Mouse (Mus musculus): ENCODE measurements at regions not wholly inside any gene's neighbourhood (a gene's known extent, or its start where the extent isn't known, plus 50 kb on each side); places are given as distances from the start of the nearest gene placed in this dataset.
"Not testable (repeated sequence)": the region's sequence is repeated elsewhere in the genome, so short reads cannot be mapped to it uniquely, and the experiment has no call there.

DNA sequence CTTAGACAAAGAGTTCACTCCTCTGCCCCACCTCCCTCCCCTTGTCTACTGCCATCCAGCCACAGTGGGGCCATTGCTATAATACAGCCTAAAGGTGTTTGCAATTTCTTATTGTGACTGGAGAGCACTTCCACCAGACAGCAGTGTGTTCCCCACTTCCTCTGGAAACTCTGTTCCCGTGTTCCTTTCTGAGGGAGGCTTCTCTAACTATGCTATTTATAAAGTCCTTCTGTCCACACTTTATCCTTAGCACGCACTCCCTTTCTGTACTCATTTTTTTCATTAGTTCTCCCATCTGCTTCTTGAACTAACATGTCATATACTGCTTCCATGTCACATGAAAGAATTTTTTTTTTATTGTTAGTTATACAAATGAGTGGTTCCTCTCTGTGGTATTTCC lies 52.0 kb upstream of the 4930432M17Rik start:
- no peak for DNase-seq

DNA sequence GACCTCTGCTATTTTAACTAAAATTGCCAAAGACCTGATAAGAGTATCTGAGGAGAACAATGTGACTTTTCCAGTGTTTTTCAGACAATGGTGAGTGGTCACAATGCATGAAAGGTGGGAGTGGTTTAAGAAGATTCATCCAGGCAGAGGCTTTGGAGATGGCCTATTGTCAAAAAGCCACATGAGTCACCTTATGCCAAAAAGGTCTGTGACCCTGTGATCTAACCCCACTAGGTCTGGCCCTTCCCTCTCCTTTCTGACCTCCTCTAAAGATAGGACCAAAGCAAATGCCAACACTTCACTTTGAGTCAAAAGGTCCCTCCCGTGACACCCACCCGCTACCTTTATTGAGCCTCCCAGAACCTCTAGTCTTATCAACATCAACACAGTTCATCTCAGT lies 52.4 kb upstream of the 4930432M17Rik start:
- no peak for DNase-seq

DNA sequence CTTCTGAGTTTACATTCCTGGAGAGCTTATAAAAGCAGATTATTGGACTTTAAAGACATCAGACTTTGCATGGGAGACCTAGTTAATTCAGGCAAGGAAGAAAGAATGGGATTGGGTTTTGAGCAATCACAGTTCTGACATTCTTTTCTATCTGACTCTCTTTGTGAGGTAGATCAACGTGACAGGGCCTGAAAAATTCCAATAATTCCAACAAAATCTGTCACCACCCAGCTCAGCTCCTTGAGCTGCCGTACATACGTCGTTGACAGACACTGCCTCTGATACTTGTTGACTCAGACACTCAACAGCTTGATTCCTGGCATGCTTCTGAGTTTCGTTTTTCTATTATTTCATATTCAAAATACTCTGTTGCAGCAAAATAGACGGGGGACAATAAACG lies 53.2 kb upstream of the 4930432M17Rik start:
- DNase-seq, result no peak

DNA sequence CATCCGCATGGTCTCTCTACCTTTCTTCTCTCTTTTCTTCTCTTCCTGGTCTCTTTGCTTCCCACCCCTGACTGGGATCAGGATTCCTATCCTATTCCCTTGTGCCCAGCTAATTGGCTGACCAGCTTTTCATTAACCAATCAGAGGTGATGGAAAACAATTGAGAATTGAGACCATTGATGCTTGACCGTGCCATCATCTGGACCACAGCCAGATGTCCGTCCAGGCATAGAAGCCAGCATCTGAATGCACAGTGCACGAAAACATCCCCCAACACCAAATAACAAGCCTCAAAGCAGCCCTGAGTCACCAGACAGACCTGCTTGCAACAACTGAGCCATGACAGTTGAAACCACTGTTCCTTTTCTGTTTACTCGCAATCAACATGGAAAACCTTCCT lies 54.5 kb upstream of the 4930432M17Rik start:
- DNase-seq, result no peak

DNA sequence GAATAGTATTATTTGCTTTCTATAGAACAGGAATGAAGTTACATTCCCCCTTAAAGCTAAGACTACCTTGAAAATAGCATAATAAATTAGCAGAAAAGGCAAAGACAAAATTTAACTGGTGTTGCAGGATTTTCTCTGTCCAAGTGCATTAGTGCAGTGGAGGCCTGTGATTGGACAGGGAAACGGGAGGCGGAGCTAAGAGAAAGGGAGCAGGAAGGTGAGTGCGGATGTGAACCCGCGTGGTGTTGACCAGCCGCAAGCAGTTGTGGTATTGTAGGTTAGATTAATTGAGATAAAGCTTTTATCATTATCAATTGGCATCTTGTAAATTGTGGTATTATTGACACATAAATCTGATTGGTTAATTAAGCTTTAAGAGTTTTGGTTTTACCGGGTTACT lies 55.8 kb upstream of the 4930432M17Rik start:
- no peak for DNase-seq

DNA sequence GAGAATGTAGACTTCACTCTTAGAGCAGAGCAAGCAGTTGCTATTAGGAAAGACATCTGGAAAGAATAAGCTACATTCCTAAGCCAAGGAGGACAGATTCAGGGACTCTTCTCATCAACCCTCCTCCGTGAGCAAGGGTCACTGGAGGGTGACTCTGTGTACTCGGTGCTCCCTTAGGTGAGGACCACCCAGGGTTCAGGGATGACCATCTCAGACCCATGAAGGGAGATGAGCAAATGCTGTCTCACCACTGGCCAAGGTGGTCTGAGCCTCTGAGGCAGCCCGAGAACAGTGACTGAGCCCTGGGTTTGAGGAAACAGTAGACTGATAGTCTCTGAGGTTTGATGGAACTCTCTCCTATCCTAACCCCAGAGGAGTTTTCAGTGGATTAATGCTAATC lies 57.3 kb upstream of the 4930432M17Rik start:
- no peak for DNase-seq

DNA sequence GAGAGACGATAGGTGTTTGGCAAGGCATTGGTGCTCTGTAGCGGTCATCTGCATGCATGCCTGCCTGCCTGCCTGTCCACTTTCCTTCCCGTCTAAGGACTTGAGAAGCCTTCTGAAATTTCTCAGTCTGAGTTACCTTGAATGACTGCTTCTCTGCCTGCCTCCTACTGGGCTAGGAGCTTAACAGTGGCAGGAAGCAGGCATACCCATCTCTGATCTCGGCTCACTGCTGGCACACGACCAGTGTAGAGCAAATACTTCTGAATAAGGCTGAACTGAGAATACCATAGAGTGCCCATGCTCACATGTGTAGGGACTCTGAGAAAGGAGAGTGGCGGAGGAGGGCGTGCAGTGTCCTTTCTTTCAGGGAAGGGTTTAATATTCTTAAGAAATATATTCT lies 60.7 kb upstream of the 4930432M17Rik start:
- no peak for DNase-seq

DNA sequence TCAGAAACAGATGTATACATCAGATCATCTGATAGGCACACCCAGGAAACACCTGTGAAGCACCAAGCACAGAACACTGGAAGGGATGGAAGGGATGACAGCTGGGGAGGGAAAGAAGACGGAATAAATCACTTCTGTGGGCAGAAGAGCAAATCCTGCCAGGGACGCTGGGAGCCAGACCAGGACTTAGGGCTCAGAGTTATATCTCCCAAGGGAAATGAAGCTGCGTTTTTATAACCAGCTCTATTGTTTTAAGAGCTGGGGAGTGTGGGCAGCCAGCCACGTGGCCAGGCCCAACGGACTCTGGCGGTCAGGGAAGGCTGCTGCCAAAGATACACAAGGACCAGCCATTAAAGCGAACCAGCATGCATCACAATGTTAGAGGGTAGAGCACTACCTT lies 61.5 kb upstream of the 4930432M17Rik start:
- no peak for DNase-seq

DNA sequence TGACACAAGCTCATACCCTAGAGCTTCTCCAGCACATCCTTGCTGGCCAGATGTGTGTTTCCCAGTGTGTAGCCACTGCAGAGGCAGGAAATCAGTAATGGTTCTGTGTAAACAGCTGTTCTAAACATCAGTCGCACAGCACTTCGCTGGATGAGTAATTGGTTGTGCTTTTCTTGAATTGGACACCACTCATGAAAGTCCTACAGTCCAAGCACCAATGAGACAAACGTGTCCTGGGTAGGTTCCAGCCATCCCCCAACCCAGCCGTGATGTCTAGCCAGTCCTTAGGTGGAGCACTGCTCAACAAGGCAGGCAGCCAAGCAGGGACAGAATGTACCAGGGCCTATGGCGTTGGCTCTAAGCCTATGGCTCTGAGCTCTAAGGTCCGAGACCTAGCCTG lies 65.8 kb upstream of the 4930432M17Rik start:
- DNase-seq, result no peak

DNA sequence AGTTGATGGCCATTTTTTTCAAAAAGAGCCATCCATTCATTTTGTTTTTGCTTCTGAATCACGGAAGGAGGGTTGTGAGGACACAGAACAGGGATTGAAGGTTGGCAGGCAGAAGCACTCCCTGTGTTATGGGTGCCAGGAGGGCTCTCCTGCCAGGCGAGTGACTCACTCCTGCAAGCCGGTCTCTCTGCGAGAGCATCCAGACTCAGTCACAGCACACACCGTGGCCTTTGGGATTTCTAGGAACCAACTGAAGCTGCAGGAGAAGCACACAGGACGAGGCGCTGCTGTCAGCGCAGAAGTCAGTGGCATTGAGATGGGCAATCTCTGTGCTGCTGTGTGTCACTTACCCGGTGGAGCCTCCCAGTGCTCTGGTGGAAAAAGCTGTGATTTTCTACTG lies 66.5 kb upstream of the 4930432M17Rik start:
- peak; percentile 5 for DNase-seq

DNA sequence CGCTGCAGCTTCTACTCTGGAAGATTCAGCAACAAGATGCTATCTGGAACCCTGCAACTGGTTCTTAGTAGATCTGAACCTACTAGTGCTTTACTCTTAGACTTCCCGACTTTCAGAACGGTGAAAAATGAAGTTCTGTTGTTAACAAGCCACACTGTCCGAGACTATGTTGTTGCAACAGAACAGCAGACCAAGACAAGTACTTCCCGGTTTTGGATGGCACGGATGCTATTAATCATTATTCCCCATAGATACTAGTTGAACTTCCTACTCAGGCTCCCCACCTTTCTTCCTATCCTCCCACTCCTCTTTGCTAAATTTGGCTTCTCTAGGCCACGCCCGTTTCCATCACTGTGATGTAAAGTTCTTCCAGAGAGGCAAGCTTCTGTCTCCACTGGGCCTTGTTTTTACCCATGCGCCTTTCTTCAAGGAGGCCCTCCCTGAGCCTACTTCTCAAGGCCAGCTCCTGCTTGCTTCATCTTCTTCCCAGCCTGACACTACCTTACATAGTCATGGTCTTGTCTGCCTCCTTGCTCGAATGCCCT lies 67.7 kb upstream of the 4930432M17Rik start:
- no peak for DNase-seq

DNA sequence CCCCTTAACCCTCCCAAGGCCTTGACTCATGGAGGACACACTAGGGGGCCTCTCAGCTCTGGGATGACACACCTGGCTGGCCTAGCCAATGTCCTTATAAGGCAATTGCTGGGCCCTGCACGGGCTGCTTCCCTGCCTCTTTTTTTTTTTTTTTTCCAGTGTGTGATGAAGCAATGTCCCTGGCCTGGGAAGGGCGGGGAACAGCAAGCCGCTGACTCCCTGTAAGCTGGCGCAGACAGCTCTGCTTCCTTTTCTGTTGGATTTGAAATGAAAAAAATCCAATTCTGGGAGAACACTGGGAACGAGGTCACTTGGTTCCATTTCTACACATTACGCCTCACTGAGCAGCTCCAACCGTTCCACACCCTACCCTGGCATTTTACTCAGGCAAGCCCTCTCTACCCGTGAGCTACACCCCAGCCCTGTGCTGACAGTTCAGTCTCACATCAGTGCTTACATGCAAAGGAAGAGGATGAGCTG lies 68.4 kb upstream of the 4930432M17Rik start:
- DNase-seq, result no peak

DNA sequence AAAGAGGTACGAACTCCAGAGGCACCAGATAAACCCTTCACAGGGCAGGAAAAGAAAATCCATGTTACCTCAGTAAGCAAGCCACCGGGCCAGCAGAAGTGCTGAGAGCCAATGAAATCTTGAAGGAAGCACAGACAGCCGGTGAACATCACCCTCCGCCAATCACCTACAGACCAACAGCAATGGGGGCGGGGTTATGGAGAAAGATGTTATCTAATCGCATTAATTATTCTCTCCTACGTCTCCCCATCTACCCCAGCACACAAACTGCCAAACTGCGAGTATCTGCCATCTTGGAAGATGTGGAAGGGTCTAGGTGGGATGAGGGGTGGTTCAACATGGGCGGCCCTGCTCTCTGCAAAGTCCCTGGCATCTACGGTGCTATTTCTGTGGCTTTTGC lies 68.6 kb upstream of the Slc44a3 start:
- no peak for DNase-seq

DNA sequence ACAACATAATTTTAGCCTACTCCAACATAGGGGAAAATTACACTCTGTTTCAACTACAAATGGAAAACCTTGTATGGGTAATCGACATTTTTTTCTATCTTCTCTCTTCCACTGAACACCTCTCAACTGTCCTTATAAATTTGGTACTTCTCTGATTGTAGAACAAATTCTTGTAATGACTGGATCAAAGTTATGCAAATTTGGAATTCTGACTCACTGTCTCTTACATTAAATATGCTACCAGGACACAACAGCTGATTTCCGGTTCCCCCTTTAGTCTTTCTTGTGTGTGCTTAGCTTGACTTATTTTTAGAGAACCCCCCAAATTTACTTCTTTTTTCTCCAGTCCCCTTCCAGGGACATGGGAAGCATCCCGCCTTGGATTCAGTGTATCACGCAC lies 68.2 kb upstream of the Slc44a3 start:
- no peak for DNase-seq

DNA sequence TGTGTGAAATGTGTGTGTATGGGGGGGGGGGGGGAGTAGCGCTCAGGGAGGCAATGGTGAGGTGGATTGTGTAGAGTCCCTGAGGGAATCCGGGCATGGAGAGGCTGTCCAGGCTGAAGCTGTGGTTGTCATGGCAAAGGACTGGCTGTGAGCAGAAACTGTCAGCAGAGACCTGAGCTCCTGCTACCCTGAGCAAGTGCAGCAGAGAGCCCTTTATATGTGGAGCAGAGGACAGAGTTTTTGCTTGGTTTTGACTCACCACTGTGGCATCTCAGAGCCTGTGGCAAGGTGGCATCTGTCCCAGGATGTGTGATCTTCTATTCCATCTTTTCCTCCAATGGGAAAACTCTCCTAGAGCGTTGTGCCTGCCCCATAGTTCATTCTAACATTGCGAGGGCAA lies 65.8 kb upstream of the Slc44a3 start:
- DNase-seq, result no peak

DNA sequence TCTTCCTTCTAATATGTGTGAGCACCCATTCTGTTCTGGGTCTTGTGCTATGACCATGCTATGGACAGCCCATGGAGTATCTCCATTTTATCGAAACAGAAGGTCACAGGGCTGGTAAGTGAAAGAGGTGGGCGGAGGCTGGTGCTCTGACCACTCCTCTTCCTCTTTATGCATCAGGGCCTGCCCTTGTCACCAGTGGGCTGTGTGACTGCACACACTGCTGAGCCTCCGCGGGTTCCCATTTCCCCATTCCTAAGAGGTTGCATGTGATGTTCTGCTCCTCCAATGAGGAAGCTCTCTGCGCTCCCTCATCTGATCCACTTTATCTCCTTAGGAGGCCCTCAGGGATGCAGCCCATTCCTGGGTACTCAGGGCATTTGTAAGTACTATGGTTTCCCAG lies 65.0 kb upstream of the Slc44a3 start:
- DNase-seq, result no peak

DNA sequence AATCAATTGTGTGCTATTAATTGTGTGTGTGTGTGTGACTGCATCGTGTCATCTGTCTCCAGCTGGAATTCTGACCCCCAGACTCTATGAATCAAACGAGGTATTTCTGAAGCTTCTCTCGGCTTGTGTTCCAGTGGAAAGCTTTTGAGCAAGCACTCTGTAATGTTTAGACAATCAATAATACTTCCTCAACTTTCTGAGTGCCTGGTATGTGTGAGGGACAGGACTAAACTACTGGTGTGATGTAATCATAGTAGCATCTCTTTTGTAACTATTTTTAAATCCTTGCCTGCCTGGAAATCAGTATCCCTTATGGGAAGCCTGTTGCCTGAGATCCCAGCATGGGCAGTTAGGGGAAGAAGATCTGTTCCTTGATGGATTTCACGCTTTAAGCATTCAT lies 62.4 kb upstream of the Slc44a3 start:
- DNase-seq, result no peak

DNA sequence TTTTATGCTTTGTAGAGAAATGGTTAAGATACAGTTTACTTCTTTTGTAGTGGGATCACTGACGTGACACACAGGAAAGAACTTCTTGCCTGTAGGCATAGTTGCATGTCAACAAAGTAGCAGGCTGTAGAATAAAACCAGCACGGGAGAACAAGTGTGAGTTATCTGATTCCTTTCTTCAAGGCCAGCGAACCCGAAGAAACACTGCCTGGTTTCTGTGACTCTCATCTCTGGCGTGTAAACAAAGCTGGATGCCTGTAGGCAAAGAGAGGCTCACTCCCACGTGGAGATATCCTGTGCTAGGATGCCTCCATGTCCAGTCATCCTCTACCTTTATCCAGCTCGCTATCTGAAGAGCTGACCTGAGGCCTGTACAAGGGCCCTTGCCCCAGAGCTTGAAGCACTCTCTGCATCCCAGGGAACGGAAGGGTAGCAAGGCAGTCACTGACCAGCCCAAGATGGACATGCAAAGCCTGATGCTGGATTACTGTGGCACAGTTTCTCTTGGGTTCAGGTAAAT lies 61.5 kb upstream of the Slc44a3 start:
- DNase-seq, result no peak

DNA sequence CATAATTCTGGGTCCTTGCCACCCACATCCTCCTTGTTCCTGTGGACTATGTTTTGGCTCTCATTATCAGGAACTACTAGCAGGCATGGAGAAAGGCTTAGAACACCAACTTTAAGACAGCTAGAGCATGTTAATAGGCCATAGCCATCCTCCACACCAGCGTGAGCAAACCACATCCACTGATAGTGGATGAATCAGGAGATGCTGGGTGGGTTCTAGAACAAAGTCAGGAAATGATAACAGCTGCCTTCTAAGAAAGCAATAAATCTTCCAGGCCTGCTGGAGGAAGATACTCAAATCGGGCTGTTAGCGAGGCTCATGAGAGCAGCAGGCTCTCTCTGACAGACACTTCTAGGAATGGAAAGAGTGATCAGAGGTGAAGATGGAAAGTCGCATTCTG lies 60.9 kb upstream of the Slc44a3 start:
- DNase-seq, result no peak

DNA sequence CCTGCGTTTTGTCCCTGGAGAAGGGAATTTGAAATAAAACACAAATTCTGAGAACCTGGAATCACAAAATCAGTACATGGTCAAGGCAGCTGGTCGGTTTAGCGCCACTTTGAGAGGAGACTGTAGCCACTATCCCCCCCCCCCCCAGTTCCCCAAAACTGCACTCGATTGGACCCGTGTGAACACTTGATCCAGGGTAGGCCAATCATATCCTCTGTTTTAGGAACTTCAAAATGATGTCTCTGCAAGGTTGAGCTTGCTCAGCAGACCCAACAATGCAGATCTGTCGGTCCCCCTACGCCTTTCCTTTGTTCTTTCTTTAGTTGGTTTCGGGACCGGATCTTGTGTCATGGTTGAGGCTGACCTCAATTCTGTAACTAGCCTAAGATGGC lies 57.3 kb upstream of the Slc44a3 start:
- DNase-seq, result no peak

DNA sequence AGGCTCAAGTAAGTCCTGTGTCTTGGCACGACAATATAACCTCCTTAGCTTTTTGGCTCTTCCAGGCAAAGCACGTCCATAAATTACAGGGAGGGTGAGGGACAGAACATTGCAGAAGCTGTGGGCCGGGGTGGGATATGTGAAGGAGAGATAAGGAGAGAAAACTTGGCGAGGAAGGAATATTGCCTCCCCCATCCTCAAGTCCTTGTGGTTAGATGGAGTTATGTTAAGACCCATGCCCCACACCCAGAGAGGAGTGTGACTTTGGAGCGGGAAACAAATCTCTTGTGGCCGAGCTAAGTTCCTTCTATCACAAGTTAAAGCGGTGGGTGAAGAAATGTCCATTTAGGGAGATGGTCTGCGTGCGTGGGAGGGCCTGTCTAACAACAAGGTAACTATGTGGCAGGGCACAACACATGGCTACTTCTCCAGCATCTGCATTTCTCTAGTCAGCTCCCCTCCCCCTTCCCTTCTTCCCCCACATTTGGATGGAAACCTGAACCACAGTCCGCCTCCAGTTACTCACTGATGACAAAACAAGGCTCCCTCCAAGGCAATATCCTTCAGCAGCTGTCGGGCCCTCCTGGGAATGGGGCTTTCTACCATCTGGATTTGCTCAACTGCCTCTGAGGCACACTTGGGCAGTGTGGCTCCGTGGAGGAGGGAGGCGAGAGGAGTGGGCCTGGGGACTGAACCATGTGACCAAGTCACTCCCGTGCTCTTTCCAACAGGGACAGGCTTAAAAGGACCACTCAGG lies 56.7 kb upstream of the Slc44a3 start:
- no peak for DNase-seq

DNA sequence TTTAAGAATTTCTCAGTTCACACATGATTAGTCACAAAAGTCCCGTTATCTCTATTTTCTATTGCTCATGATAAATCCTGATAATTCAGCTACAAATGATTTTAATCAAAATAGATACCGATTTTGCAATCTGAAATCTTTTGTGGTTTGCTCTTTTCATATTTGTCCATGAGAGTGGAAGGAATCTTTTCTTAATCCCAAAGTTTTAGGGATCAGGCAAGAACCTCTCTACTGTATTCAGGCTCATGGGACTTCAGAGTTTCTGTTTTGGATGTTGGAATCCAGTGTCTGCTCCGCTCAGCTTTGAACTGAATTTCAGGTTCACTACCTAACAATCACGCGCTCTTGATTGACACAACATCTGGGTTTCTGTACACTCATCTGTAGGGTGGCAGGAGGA lies 53.1 kb upstream of the Slc44a3 start:
- DNase-seq, result no peak

DNA sequence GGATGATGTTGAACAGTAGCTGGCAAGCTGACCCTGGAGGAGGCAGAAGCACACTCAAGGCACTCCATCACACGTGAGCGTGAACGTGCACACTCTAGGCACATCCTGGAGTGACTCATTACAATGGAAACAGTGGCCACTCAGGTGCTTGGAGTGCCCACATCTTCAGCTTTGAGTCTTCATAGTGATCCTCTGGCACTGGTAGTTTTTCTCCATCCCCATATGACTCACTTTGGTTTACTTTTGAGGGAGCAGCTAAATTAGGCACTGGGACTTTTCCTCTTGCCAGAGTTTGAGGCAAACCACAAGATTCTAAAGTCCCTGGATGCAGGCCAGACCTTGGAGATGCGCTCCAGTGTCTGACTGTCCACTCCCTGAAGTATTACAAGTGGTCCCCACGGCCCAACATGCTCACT lies 52.5 kb upstream of the Slc44a3 start:
- no peak for DNase-seq

DNA sequence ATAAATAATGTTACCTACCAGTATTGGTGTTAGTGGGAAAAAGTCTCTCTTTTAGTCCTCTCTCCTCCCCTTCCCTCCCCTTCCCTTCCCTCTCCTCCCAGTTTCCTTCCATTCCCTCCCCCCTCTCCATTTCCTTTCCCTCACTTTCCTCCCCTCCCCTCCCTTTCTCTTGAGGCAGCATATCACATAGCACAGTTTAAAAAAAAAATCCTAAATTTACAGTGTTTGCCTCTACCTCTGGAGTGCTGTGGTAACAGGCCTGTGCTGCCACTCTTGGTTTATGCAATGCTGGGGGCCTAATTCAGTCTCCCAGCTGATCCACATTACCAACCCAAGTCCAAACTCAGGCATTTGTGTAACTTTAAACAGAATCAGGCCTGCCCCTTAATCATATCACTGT lies 52.1 kb upstream of the Slc44a3 start:
- DNase-seq, result no peak

DNA sequence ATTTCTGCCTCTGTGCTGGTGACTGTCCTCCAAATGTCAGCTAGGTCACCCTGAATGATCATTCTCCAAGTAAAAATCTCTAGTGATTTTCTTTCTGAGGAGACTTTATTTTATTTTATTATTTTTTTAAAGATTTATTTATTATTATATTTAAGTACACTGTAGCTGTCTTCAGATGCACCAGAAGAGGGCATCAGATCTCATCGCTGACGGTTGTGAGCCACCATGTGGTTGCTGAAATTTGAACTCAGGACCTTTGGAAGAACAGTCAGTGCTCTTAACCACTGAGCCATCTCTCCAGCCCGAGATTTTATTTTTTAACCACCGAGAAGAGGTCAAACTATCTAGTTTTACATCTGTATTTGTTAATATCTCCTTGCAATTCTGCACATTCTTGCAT lies 50.5 kb upstream of the Slc44a3 start:
- DNase-seq, result not testable (repeated sequence)

Data from cerebellum, adult 8-10 months (tissue).